Mouse (Mus musculus) urinary bladder, postnatal 10 days (tissue): ENCODE data around the gene Pheta2.
"Not testable (repeated sequence)": the region's sequence is repeated elsewhere in the genome, so short reads cannot be mapped to it uniquely, and the experiment has no call there.

Experiments used
- DNase-seq: peaks from one replicate; pipeline ENCODE4 v3.0.0; 2022; ENCODE audit warnings: low spot score

Gene Pheta2

DNA sequence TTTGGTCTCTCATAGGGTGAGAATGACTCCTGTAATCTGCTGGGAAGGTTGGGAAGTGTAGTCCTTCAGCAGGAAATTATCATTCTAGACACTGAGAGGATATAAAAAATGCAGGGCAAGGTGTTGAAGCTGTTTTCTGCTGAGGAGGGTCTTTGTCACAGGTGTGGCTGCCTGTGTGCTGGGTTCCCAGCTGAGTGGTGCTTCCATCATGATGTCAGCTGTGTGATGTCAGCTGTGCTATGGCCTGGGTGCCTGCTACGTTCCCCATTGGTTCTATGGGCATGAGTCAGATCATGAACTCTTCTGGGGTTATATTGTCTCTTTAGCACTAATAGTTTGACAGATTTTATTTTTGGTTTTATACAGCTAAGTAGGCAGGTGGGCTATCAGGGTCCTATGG is 30.1 kb downstream of the Pheta2 start:
- DNase-seq: no peak

DNA sequence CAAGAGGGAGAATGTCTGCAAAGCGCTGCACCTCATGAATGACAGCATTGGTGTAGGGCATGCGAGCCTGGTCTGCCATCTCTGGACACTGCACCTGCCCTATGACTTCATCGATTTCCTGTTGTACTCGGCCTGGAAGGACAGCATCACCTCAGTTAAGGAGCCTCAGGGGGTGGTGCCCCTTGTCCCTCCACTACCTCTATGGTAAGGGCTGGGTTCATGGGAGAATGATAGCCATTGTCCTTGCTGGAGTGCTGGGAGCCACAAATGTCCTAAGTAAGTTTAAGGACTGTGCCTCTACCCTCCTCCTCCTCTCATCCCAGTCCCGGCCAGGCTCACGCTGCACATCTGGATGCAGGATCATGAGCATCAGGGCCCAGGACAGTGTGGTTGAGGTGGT is 33.7 kb downstream of the Pheta2 start:
- DNase-seq: no peak

DNA sequence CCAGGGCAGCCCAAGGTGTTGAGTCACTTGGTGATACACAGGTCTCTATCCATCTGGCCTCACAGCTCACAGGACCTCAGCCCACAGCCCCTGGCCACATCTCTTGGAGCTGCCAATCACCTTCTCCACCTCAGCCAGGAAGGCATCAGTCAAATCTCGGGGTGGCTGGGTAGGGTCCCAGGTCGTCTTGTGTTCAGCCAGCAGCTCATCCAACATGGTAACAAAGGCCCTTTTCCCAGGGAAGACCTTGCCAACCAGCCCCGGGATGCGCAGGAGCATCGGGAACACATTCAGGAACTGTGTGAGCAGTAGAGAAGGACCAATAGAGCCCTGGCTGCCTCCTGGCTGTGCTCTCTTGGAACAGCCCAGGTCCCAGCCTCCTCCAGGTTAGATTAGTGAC is 34.2 kb downstream of the Pheta2 start:
- DNase-seq: no peak

DNA sequence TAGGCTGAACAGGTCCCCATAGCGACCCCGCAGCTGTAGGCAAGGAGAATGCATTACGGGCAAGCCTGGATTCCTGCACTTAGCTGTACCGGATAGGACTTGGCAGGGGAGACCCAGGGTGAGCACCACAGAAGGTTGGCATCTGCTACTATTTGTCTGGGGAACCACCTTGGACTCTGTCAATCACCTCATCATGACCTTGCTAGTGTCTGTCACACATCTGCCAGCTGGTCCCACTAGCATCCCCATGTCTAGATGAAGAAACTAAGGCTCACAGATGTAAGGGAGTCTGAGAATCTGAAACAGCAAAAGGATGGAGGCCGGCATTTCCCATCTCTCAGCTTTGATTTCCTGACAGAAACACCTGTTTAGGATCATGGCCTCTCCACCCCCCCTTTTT is 35.7 kb downstream of the Pheta2 start:
- no peak for DNase-seq

DNA sequence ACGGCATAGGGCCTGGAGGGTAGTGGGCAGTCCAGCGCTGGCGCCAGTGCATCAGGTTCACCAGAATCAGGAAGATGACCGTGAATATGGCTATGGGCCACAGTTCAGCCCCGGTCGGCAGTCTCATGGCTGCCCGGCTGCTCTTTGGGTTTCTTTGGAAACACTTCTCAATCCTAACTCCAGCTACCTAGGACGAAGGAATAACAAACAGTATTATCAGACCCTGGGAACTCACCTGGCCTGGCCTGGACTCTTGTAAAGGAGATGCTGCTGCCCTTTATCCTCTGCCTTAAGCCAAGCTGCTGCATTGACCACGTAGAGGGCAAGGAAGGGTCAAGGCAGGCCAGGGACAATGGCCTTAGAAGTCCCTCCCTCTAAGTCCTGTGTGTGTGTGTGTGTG is 37.1 kb downstream of the Pheta2 start:
- DNase-seq: no peak

DNA sequence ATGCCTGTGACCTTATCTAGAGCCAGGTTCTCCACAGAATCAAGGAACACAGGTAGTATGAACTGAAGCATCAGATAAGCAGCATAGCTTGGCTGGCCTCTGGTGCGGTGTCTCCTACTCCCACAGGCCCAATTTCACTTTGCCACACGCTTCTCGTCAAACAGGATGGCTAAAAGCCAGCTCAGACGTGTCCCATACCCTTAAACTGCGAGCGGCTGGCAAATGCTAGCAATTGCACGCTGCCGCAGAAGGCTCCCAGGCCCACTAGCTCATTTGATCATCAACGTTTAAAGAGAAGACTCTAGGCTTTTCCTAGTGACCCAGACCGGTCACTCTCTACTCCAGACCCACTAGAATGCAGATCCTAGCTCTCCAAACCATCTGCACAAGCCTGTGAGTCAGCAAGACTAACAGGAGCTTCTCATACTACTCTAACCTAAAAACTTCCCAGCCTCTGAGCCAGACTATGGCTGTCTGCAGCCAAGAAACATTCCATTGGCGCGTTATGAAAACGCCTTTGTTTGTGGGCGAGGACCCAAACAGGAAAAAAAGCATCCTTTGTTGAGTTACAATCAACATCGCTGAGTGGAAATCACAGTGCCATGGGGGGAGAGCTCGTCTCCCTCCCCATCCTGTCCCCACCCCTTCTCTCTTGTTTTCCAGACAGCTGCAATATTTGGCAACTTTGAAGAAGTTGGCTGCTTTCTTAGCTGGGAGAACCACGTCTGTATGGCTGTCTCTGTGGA is 37.8 kb downstream of the Pheta2 start:
- no peak for DNase-seq

DNA sequence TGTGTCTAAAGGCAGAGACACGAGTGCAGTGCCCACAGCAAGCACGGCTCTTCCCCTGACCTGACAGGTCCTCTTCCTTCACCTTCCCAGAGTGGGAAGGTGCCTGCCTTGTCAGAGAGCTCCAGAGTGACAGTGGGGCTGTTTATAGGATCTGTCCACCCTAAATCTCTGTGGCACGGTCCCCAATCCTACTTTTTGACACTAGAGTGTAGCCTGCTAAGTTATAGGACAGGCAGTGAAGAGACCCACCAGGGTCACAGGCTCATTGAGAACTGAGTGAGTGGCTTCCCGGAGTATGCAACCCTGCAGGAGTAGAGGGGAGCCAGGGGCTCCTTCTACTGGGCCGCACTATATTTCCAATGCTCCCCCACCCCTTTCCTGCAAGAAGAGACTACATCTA is 39.0 kb downstream of the Pheta2 start:
- DNase-seq: no peak

DNA sequence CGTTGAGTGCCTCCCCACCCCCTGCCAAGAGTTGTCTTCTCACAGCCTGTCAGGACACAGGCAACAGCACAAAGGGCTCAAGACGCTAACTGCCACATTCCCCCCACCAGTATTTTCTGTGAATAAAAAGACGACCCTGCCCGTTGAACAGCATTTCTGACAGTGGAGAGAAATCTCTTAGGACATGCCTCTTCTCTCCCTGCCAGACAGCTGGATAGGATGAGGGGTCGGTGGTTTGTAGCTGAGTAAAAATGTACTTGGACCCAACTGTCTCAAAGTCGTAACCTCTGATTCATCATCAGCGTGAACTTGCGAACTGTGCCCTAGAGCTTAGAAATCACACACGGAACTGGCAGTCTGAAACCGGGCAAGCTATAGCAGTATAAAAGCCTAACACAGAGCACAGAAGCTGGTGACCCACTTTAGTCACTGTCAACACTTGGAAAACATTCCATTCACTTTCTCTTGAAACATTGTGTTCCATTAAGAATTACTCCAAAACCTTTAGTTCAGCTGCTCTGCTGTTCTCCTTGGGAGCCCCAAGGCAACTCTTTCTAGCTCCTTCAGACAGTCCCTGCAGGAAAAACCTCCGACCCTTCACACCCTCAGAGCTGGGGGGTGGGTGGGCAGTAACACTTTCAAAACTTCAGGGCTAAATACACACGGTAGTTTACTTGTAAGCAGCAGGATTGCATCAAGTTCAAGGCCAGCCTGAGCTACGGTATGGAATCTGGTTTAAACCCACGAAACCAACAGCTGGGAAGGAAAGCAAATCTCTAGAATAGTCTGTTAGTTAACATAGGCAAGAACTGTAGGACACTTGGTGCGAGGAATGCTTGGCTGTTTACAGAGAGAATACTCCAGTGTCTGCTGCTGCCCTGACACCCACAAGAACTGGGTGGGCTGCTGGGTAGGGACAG is 39.8 kb downstream of the Pheta2 start:
- DNase-seq: no peak

DNA sequence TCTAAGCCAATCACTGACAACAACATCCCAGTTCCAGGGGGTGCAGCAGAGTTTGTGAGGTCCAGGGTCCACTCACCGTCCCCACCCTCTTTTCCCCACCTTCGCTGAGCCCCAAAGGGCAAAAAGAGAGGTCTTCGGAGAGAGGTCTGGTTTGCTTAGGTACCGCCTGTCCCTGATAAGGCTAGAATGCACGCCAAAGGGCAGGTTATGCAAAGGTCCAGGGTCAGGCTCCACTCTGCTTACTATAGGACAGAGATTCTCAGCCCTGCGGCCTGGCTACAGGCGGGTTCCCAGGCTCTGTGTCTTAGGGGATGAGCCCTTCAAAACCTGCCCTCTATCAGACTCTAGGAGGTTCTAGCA is 40.7 kb downstream of the Pheta2 start:
- no peak for DNase-seq

DNA sequence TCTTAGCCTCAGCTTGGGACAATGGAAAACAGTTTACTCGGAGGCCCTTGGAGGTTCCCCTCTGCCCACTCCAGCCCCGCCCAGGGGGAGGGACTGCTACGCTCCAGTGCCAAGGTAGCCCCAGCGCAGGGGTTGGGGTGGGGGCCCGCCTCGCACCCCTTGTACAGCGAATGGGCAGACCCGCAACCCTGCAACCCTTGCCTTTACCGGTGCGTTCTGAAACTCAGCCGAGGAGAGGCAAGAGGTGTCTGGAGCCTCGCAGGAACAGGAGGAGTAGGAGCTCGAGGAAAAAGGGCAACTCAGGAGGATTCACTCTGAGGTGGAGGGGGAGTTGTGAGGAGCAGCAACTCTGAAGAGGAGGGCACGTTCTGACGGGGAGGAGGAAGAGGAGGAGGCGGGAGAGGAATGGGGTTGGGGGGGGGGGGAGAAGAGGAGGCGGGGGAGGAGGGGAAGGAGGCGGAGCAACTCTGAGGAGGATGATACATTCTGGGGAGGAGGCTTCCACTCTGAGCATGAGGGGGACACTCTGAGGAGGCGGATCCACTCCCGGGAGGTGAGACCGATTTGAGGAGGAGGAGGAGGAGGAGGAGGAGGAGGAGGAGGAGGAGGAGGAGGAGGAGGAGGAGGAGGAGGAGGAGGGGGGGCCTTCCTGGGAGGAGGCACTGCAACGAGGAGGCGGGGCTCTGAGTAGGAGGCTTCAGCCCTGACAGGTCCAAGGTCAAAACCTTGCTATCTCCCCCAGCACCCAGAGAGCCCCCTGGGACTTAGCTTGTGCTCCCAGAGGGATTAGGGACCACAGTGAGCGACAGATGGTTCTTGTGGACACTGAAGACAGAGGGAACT is 41.4 kb downstream of the Pheta2 start, which contains the start of gene Cyp2d22:
Gene Cyp2d22, minus strand, starts transcription at position 390 of the 843 bp plus-strand sequence.
- DNase-seq: no peak

DNA sequence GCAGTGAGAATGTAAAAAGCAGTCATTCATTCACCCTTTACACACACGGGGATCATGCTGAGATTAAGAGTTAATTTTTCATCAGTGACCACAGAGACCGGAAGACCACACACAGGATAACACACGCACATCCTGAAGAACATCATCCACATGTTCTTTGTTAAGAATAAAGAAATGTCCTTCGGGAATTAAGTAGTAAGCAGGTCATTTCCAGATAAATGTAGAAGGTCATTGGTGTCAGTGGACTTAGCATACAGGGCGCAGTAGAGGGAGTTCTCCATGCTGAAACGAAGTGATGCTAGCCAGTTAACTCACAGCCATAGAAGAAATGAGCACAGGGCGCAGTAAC is 41.9 kb downstream of the Pheta2 start:
- DNase-seq: no peak

DNA sequence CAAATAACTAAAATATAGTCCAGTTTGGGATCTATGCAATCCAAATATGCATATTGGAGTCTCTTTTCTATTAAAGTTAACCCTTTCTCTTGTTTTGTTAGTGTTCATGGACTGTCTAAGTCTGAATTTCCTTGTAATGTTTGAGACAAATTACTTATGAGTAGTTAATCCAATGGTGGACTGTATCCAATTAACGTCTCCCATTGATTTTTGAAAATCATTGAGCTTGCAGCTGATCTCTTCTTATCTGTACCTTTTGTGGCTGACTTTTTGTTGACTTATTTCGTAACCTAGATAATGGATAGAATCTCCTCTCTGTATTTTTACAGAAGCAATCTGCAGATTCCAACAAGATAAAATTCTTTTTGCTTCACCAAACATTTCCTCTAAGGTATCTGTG is 43.7 kb downstream of the Pheta2 start:
- DNase-seq: no peak

DNA sequence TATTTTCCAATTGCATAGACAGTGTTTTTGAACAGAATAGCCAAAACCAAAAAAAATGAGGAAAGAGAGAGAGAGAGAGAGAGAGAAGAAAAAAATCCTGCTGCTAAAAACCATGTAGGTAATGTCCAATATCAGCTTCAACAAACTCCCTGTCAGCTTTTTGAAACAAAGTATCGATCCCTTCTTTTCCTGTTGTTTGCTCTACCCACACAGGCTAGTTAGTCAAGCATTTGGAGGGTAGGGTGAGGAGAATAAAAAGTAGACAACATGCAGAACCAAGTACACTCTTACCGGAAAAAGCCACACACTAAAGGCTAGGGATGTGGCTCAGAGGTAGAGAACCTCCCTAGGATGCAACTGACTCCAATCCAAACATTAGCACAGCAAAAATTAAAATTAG is 47.0 kb downstream of the Pheta2 start:
- DNase-seq: no peak

DNA sequence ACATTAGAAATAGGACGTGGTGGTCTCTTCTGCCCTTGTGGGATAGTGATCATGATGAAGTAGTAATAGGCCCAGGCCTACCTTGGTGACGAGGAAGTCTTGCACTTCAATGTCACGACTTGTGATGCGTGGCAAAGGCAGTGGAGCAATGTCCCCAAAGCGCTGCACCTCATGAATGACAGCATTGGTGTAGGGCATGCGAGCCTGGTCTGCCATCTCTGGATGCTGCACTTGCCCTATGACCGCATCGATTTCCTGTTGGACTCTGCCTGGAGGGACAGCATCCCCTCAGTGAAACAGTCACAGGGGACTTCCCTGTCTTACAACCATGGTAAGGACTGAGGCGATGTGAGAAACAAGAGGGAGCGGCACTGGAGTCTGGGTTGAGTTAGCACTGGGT is 51.2 kb downstream of the Pheta2 start:
- DNase-seq: not testable (repeated sequence)

DNA sequence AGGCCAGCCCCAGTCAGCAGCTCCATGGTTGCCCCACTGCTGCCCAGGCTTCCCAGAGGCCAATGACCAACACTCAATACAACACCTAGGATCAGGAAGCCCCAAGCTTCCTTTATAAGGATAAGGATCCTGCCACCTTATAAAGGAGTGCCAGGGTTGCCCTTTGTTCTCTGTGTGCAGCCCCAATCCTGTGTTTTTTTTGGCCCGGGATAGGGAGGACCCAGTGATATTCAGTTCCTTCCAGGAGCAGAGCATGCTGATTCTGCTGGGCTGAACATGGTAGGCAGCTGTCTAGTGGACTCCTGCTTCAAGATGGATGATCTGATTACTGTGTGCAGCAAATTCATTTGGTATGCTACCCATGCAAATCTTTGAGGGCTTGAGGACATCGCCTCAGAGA is 55.2 kb downstream of the Pheta2 start, which contains the start of gene Cyp2d11:
Gene Cyp2d11, minus strand, starts transcription at position 101 of the 400 bp plus-strand sequence.
- not testable (repeated sequence) for DNase-seq
